In the genomic region with DNA sequence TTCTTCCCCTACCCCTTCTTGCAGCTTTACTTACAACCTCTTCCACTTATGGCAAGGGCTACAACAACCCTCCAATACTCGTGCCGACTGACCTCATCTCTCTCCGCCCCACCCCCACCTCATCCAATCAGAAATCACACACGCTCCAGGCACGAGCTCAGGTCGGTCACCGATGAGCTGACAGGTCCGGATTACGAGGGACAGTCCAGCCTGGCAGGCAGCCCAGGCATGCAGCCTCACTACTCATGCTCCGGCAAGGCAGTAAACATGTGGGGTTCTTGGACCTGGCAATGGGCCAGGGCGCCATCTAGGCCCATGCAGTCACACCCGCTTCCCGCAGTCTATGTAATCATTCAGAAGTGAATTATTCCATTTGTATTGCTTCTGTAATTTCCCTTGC, we compare ENCODE assay signal across 10 mouse cellular contexts. TPM values are rescaled to one million over a fixed set of nuclear protein-coding genes. Genes with fewer than 3 reads are reported as not detected.
A peak's percentile ranks its signal among the peaks of the same experiment; 100 is the strongest.
DNase-seq lines count a peak whose midpoint lies in the region; ATAC-seq and TF ChIP-seq lines count a peak whose summit lies in the region.
"Had no signal": no experiment of that assay in that cellular context is flagged by ENCODE, and none has a peak within 500 bp of the region (broad histone marks: within the 10 kb centered on the region; RNA-seq: fewer than 3 reads in every experiment).

No protein-coding gene starts in this region.

- 0 out of 2 replicates have a peak, but pooled peaks cover 1% of the 10 kb centered on the region for H3K4me1 ChIP-seq in heart, embryonic 10.5 days
- H3K4me1 ChIP-seq in liver, embryonic 16.5 days (ENCODE audit: control insufficient read depth, low read depth, low read length) = no peaks in the 10 kb centered on the region
- H3K4me1 ChIP-seq in forebrain, postnatal 0 days (ENCODE audit: insufficient read depth) = no peaks in the 10 kb centered on the region
- H3K4me1 ChIP-seq: embryonic facial prominence, embryonic 15.5 days; liver, embryonic 15.5 days had no signal

- H3K27me3 ChIP-seq in heart, embryonic 10.5 days (ENCODE audit: insufficient read depth, poor library complexity, severe bottlenecking) = no peaks in the 10 kb centered on the region
- H3K27me3 ChIP-seq in liver, embryonic 16.5 days (ENCODE audit: control insufficient read depth, insufficient read depth, low read depth, low read length) = no peaks in the 10 kb centered on the region
- H3K27me3 ChIP-seq in forebrain, postnatal 0 days (ENCODE audit: insufficient read depth, low read length) = no peaks in the 10 kb centered on the region
- H3K27me3 ChIP-seq: embryonic facial prominence, embryonic 15.5 days; liver, embryonic 15.5 days had no signal

- 62% methylated on average over 13 of the region's 13 CpGs for WGBS in heart, embryonic 10.5 days
- WGBS in liver, embryonic 16.5 days (ENCODE audit: insufficient replicate concordance) = 64% methylated on average over 13 of the region's 13 CpGs
- WGBS in forebrain, postnatal 0 days = 70% methylated on average over 13 of the region's 13 CpGs

- peak; percentile 97 for DNase-seq in heart, adult 11 months
- no peak for DNase-seq in heart, postnatal 25 days (ENCODE audit: low spot score)
- DNase-seq in ES-CJ7 (ENCODE audit: low read depth, low spot score) = peak; percentile 21
- peak; percentile 70 for DNase-seq in heart, embryonic 10.5 days (ENCODE audit: low spot score)
- DNase-seq in right cerebral cortex, postnatal 36 days (ENCODE audit: low spot score in 2 of 2) = no peak
- no peak for DNase-seq in frontal cortex, postnatal 10 days (ENCODE audit: low spot score in 2 of 2)
- DNase-seq in forebrain, postnatal 0 days = no peak

- H3K4me3 ChIP-seq in heart, embryonic 10.5 days = no peak overlapping the region
- H3K4me3 ChIP-seq in liver, embryonic 16.5 days (ENCODE audit: low read depth, low read length) = no peak overlapping the region
- H3K4me3 ChIP-seq in forebrain, postnatal 0 days (ENCODE audit: low read depth, low read length) = no peak overlapping the region
- H3K4me3 ChIP-seq: embryonic facial prominence, embryonic 15.5 days; liver, embryonic 15.5 days had no signal

- H3K4me2 ChIP-seq in liver, embryonic 16.5 days (ENCODE audit: low read depth, low read length) = no peak overlapping the region
- H3K4me2 ChIP-seq in forebrain, postnatal 0 days (ENCODE audit: low read depth) = no peak overlapping the region
- H3K4me2 ChIP-seq: embryonic facial prominence, embryonic 15.5 days; liver, embryonic 15.5 days had no signal

- no peak overlapping the region for H3K9ac ChIP-seq in liver, embryonic 16.5 days (ENCODE audit: low read depth, low read length)
- H3K9ac ChIP-seq in forebrain, postnatal 0 days = no peak overlapping the region
- H3K9ac ChIP-seq: embryonic facial prominence, embryonic 15.5 days; liver, embryonic 15.5 days had no signal

- H3K36me3 ChIP-seq in heart, embryonic 10.5 days = no peaks in the 10 kb centered on the region
- H3K36me3 ChIP-seq in liver, embryonic 16.5 days (ENCODE audit: control insufficient read depth, insufficient read depth) = no peaks in the 10 kb centered on the region
- no peaks in the 10 kb centered on the region for H3K36me3 ChIP-seq in forebrain, postnatal 0 days (ENCODE audit: insufficient read depth)
- H3K36me3 ChIP-seq: embryonic facial prominence, embryonic 15.5 days; liver, embryonic 15.5 days had no signal

- ATAC-seq in liver, embryonic 16.5 days (ENCODE audit: low read depth) = 0 out of 2 replicates have a peak, but pooled peaks have one; percentile 16
- ATAC-seq in forebrain, postnatal 0 days = no peak

- intact Hi-C loops in heart, postnatal 25 days (cut with DNase I) = no loop called here

- H3K9me3 ChIP-seq in heart, embryonic 10.5 days = no peaks in the 10 kb centered on the region
- no peaks in the 10 kb centered on the region for H3K9me3 ChIP-seq in liver, embryonic 16.5 days (replicated peaks; ENCODE audit: control insufficient read depth, low read length)
- H3K9me3 ChIP-seq in forebrain, postnatal 0 days (ENCODE audit: low read length) = no peaks in the 10 kb centered on the region
- H3K9me3 ChIP-seq: embryonic facial prominence, embryonic 15.5 days; liver, embryonic 15.5 days had no signal

- TF ChIP-seq CTCF in forebrain, postnatal 0 days (IDR thresholded peaks at IDR 0.05; ENCODE audit: low read depth) = no peak

- H3K27ac ChIP-seq in heart, embryonic 10.5 days = no peak overlapping the region
- H3K27ac ChIP-seq in liver, embryonic 16.5 days (ENCODE audit: low read length) = no peak overlapping the region
- H3K27ac ChIP-seq in forebrain, postnatal 0 days (ENCODE audit: low read depth, low read length) = no peak overlapping the region
- H3K27ac ChIP-seq: embryonic facial prominence, embryonic 15.5 days; liver, embryonic 15.5 days had no signal

RNA-seq across cellular contexts. Expression of a gene that starts 23.4 kb away (rescaled TPM):
- 100 to 1,000 TPM in 1 of 2 experiments, 10 to 100 TPM in 1; 94.9 to 102 TPM for total RNA-seq in heart, postnatal 25 days (2021)
- polyA plus RNA-seq in heart, embryonic 10.5 days (2016; fragmentation: Nextera tagmentation; extraction: Ambion mirVana) = 31.3 and 46.9 TPM in 2 replicates
- polyA plus RNA-seq in liver, embryonic 16.5 days (2015; fragmentation: Nextera tagmentation; extraction: Ambion mirVana) = 8.7 and 9.1 TPM in 2 replicates
- 28.2 and 28.6 TPM in 2 replicates for total RNA-seq in forebrain, postnatal 0 days (2014; rRNA removed)
- 6.4 and 8.9 TPM in 2 replicates for polyA plus RNA-seq in forebrain, postnatal 0 days (2015; fragmentation: Nextera tagmentation; extraction: Ambion mirVana)

Comparison
In these comparisons a context has a peak if more than half of its experiments do, and no peak if none do; other contexts are left out.
1. DNase-seq: peak in heart, adult 11 months (single experiment), ES-CJ7 (single experiment) and heart, embryonic 10.5 days (single experiment); none in heart, postnatal 25 days (single experiment), right cerebral cortex, postnatal 36 days (0 of 2), frontal cortex, postnatal 10 days (0 of 2) and forebrain, postnatal 0 days (single experiment).